Mouse (Mus musculus) neural tube, embryonic 11.5 days (tissue): Measurements from ENCODE around the gene Cdk2ap2. TPM values are rescaled to one million over a fixed set of nuclear protein-coding genes. Genes with fewer than 3 reads are reported as not detected.
"Not testable (repeated sequence)": the region's sequence is repeated elsewhere in the genome, so short reads cannot be mapped to it uniquely, and the experiment has no call there.

Experiments
- ATAC-seq: fragments of 200-750 bp; cut with Nextera tagmentation; 2 replicates; pipeline ENCODE4 v1.8.0; 2017; ENCODE audit warnings: moderate number of reproducible peaks, mild to moderate bottlenecking, moderate TSS enrichment, moderate library complexity; ENCODE audit not compliant: insufficient read depth, low FRiP score, low TSS enrichment
- DNase-seq: peaks from one replicate; pipeline ENCODE4 v3.0.0-alpha.2; 2015; ENCODE audit warnings: low spot score
- H3K27ac ChIP-seq: fragments of 300-500 bp; sonication (generic); 2 replicates; pipeline ENCODE4 v1.5.1; 2014; ENCODE audit warnings: low read depth, mild to moderate bottlenecking, low read length
- H3K27me3 ChIP-seq: fragments of 300-500 bp; sonication (generic); 2 replicates; pipeline ENCODE4 v1.6.1; 2014; ENCODE audit warnings: mild to moderate bottlenecking, low read length, mixed read lengths; ENCODE audit not compliant: control insufficient read depth, insufficient read depth
- H3K36me3 ChIP-seq: fragments of 300-500 bp; sonication (generic); 2 replicates; pipeline ENCODE4 v1.6.1; 2014; ENCODE audit warnings: mild to moderate bottlenecking, low read length, moderate library complexity, mixed read lengths; ENCODE audit not compliant: control insufficient read depth, insufficient read depth
- H3K4me1 ChIP-seq: fragments of 300-500 bp; sonication (generic); 2 replicates; pipeline ENCODE4 v1.6.1; 2014; ENCODE audit warnings: low read length, mixed read lengths; ENCODE audit not compliant: control insufficient read depth, insufficient read depth
- H3K4me2 ChIP-seq: fragments of 300-500 bp; sonication (generic); 2 replicates; pipeline ENCODE4 v1.6.1; 2014; ENCODE audit warnings: low read depth, mild to moderate bottlenecking, moderate library complexity
- H3K4me3 ChIP-seq: fragments of 300-500 bp; sonication (generic); 2 replicates; pipeline ENCODE4 v1.5.1; 2014; ENCODE audit warnings: low read depth, low read length
- H3K9ac ChIP-seq: fragments of 300-500 bp; sonication (generic); 2 replicates; pipeline ENCODE4 v1.6.1; 2014; ENCODE audit warnings: mild to moderate bottlenecking, low read length
- H3K9me3 ChIP-seq: fragments of 300-500 bp; sonication (generic); 2 replicates; pipeline ENCODE4 v1.6.1; 2016; ENCODE audit warnings: low read length; ENCODE audit not compliant: control insufficient read depth
- WGBS: fragments of 180-500 bp; shearing (Covaris S2); extraction: QIAGEN DNeasy Blood & Tissue Kit; methylation state at CpG from one replicate; pipeline ENCODE4 v1.1.7; 2014; 5-methylcytosine and 5-hydroxymethylcytosine counted together
- polyA plus RNA-seq: library from polyadenylated mRNA; unstranded; fragments of >200 nt; fragmentation: Nextera tagmentation; extraction: Ambion mirVana; gene quantifications from 2 replicates; pipeline ENCODE4 v1.2.1, GENCODE M21; 2014

Gene Cdk2ap2
- polyA plus RNA-seq, 1 experiment from 2014 or later, result 86.7 TPM

DNA sequence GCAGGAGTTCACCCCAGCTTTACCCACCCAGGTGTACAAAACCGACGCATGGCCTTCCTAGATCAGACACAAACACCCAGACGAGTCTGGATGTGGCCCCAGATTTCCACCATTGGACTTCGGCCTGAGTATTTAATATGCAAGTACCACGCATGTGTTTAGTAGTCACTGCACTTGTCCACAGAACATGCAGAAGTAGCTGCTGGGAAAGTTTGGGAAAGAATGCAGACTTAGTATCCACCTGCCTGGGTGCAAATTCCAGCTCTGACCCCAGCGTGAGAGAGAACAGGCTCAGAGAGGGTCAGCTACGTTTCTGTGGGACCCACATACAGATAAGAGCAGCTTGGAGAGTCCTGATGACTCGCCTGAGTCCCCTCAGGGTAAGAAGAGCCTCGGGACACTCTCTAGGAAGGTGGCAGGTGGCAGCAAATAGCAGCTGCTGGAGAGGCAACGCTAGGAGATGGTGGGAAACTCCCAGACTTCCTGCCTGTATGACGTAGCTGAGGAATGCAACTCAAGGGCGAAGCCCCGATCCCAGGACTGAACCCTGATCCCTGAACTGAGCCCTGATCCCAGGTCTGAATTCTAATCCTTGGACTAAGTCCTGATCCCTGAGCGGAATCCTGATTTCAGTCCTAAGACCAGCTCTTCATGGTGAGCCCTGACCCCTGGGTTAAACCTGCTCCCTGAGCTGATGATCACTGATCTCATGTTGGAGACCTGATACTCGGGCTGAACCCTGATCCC, 40.9 kb upstream of the Cdk2ap2 start:
- no peaks in the 10 kb centered on the region for H3K36me3 ChIP-seq
- H3K27me3 ChIP-seq, result no peaks in the 10 kb centered on the region
- 70% methylated on average over 15 of the region's 15 CpGs for WGBS
- no peaks in the 10 kb centered on the region for H3K9me3 ChIP-seq
- no peak overlapping the region for H3K4me2 ChIP-seq
- no peak overlapping the region for H3K27ac ChIP-seq
- H3K4me1 ChIP-seq, result no peaks in the 10 kb centered on the region
- ATAC-seq, result no peak
- no peak for DNase-seq
- no peak overlapping the region for H3K9ac ChIP-seq
- H3K4me3 ChIP-seq, result no peak overlapping the region

DNA sequence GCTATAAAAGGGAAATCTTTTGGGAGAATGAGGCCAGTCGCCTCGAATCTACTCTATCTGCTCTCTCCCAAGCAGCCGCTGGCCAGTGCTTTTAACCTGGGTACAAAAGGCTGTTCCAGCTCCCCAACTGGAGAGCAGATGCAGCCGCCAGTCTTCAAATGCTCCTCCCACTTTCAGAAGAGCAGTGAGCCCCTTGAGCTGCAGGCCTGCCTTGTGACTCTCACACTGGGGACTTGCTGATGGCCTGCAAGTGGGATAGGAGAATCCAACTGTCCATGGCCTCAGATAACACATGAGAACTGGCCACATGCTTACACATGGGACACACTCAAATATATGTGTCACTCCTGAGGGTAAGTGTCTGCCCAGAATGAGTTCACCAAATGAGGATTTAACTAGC, 40.3 kb upstream of the Cdk2ap2 start:
- no peak overlapping the region for H3K4me3 ChIP-seq
- no peak for DNase-seq
- no peaks in the 10 kb centered on the region for H3K36me3 ChIP-seq
- H3K27me3 ChIP-seq, result no peaks in the 10 kb centered on the region
- ATAC-seq, result no peak
- 42% methylated on average over 4 of the region's 4 CpGs for WGBS
- H3K9me3 ChIP-seq, result no peaks in the 10 kb centered on the region
- no peak overlapping the region for H3K9ac ChIP-seq
- H3K4me1 ChIP-seq, result no peaks in the 10 kb centered on the region
- no peak overlapping the region for H3K4me2 ChIP-seq
- H3K27ac ChIP-seq, result no peak overlapping the region

DNA sequence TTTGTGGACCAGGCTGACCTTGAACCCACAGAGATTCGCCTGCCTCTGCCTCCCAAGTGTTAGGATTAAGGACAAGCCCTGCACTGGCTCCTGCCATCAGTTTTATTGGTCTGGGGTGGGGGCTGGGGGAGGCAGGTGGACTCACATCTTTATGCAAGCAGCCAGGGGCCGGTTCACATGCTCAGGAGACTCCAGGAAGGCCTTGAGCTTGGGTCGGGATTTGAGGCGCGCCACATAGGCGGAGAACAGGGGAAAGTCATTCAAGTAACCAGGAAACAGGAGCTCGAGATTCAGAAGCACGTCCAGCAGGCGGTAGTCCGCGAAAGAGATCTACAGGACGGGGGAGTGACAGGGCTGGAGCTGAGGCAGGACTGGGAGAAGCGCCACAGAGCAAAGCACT, 39.6 kb upstream of the Cdk2ap2 start:
- H3K36me3 ChIP-seq, result no peaks in the 10 kb centered on the region
- no peak overlapping the region for H3K27ac ChIP-seq
- DNase-seq (no peak), ATAC-seq (no peak)
- H3K4me1 ChIP-seq, result no peaks in the 10 kb centered on the region
- no peaks in the 10 kb centered on the region for H3K27me3 ChIP-seq
- no peak overlapping the region for H3K9ac ChIP-seq
- no peak overlapping the region for H3K4me3 ChIP-seq
- H3K4me2 ChIP-seq, result no peak overlapping the region
- 90% methylated on average over 13 of the region's 13 CpGs for WGBS
- no peaks in the 10 kb centered on the region for H3K9me3 ChIP-seq

DNA sequence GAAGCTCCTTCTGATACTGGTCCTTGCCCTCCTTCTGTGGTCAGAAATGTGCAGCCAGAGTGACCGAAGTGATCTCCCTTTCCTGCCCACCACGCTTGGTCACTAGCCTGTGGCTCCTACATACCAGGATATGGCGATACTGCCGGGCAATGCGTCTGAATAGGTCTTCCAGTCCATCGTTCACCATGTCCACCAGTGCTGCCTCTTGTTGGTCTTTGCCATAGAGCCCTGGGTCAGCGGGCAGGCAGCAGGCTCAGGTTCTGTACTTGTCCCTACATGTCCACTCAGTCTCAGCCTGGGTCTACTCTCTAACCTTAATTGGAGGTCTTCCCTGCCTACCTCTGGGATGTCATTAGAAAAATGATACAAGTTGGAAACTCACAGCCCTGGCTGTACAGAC, 39.0 kb upstream of the Cdk2ap2 start:
- no peak overlapping the region for H3K9ac ChIP-seq
- H3K4me1 ChIP-seq, result no peaks in the 10 kb centered on the region
- no peaks in the 10 kb centered on the region for H3K9me3 ChIP-seq
- no peak overlapping the region for H3K4me2 ChIP-seq
- H3K4me3 ChIP-seq, result no peak overlapping the region
- no peak for DNase-seq
- no peaks in the 10 kb centered on the region for H3K27me3 ChIP-seq
- H3K27ac ChIP-seq, result no peak overlapping the region
- ATAC-seq, result no peak
- WGBS, result 91% methylated on average over 7 of the region's 7 CpGs
- no peaks in the 10 kb centered on the region for H3K36me3 ChIP-seq

DNA sequence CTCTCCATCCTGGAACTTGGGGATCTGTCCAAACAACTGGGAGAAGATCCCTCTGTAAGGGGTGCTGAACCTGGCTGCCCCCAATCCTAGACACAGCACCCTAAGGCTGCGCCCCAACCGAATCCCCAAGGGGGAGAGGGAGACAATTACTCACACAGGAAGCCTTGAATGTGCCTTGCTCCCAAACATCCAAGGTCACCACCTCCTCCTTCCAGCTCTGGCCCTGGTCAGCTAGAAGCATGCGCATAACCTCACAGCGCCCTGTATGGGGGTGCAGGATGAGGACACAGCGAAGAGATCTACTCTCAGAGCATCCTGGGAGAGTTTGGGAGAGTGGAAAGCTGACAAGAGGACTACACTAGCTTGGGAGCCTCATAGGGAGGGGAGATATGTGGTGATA, 38.4 kb upstream of the Cdk2ap2 start:
- Histone ChIP-seq H3K4me2 (no peak overlapping the region), H3K27ac (no peak overlapping the region), H3K4me1 (no peaks in the 10 kb centered on the region), H3K9ac (no peak overlapping the region), H3K36me3 (no peaks in the 10 kb centered on the region), H3K27me3 (no peaks in the 10 kb centered on the region), H3K4me3 (no peak overlapping the region), H3K9me3 (no peaks in the 10 kb centered on the region)
- DNase-seq (no peak), ATAC-seq (no peak)
- WGBS, result 94% methylated on average over 5 of the region's 5 CpGs

DNA sequence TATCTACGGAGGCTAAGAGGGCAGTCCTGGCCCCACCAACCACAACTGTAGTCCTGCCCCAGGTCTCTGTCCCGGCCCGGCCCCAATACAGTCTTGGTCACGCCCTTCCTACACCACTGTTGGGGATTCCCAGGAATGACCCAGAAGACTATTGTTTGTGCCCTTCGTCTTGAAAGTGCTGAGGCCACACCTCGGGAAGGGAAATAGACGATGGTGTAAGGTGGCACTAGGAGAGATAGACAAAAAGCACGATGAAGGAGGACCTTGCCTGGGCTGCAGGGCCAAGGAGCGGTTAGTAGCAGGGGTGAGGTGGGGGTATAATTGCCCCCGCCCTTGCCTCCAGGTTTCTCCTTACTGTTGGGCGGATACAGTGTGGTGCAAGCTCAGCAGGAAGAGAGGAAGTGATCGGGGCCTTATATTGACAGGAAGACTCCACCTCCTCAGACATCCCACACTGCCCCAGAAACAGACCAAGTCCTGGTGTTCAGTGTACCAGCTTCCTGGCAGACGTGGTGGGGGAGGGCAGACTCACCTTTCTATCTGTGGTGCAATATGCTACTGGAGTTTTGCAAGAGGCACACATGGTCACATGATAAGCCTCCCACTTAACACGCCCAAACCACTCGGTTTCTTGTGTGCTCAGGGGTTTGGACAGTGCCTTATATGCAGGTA, 37.8 kb upstream of the Cdk2ap2 start, which contains the start of gene Gstp3:
Gstp3 (minus strand) TSS at position 501 of the 672 bp plus-strand sequence.
- Histone ChIP-seq H3K36me3 (no peaks in the 10 kb centered on the region), H3K4me2 (no peak within 1 kb of the TSS), H3K9me3 (no peaks in the 10 kb centered on the region), H3K9ac (no peak within 1 kb of the TSS), H3K4me1 (no peaks in the 10 kb centered on the region), H3K27me3 (no peaks in the 10 kb centered on the region), H3K4me3 (no peak within 1 kb of the TSS), H3K27ac (no peak within 1 kb of the TSS)
- WGBS, result 76% methylated on average over 15 of the region's 15 CpGs
- no peak for ATAC-seq
- DNase-seq, result no peak

DNA sequence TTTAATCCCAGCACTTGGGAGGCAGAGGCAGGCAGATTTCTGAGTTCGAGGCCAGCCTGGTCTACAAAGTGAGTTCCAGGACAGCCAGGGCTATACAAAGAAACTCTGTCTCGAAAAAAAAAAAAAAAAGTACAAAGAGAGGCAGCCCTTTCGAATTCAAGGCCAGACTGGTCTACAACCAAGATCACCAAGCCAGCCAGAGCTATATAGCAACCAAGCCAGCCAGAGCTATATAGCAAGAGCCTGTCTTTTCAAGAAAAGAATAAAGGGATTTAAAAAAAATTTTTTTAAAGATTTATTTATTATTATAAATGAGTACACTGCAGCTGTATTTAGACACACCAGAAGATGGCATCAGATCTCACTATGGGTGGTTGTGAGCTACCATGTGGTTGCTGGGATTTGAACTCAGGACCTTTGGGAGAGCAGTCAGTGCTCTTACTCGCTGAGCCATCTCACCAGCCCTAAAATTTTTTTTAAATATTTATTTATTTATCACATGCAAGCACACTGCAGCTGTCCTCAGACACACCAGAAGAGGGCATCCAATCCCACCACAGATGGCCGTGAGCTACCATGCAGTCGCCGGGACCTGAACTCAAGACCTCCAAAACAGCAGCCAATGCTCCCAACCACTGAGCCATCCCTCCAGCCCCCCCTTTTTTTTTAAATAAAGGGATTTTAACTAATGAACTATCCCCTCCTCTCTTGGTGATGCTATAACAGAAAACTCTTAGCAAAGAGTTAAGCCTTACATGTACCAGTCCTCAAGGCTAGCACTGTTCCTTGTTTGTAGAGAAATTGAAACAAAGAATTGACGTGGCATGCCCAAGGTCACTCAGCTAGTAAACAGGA, 36.7 kb upstream of the Cdk2ap2 start:
- H3K4me3 ChIP-seq, H3K36me3 ChIP-seq, H3K27me3 ChIP-seq, H3K4me1 ChIP-seq, ATAC-seq, H3K9me3 ChIP-seq, H3K27ac ChIP-seq, H3K4me2 ChIP-seq, DNase-seq, H3K9ac ChIP-seq: not testable (repeated sequence)
- WGBS, result 85% methylated on average over 8 of the region's 8 CpGs

DNA sequence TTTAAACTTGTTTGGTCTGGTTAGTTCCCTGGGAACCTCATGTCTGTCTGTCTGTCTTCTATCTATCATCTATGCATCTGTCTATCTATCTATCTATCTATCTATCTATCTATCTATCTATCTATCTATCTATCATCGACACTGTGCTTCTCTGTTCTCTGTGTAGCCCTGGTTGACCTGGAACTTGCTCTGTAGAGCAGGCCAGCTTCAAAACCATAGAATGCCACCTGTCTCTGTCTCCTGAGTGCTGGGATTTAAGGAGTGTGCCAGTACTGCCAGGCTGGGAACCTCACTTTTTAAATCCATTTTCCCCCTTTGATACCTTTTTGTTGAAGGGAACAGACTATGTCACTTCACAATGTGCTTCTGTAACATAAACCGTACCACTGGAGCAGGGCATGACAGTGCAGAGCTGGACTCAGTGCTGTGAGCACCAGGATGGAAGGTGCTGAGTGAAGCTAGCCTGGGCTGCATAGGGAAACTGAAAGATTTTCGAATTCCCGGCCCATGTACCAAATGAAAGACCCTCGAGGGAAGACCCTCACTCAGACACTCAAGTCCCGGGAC, 36.0 kb upstream of the Cdk2ap2 start:
- H3K9ac ChIP-seq, result no peak overlapping the region
- ATAC-seq, result no peak
- 90% methylated on average over 6 of the region's 6 CpGs for WGBS

More for the DNA sequence above, 36.0 kb upstream of the Cdk2ap2 start:
- Histone ChIP-seq H3K4me3 (no peak overlapping the region), H3K27me3 (no peaks in the 10 kb centered on the region), H3K27ac (no peak overlapping the region), H3K9me3 (no peaks in the 10 kb centered on the region), H3K36me3 (no peaks in the 10 kb centered on the region), H3K4me1 (no peaks in the 10 kb centered on the region), H3K4me2 (no peak overlapping the region)
- no peak for DNase-seq
